Mouse (Mus musculus) left cerebral cortex, adult 2 months (tissue): ENCODE measurements at regions not wholly inside any gene's neighbourhood (a gene's known extent, or its start where the extent isn't known, plus 50 kb on each side); places are given as distances from the start of the nearest gene placed in this dataset.
"Not testable (repeated sequence)": the region's sequence is repeated elsewhere in the genome, so short reads cannot be mapped to it uniquely, and the experiment has no call there.

Experiments
- DNase-seq, 2 experiments: peaks; one replicate each; pipeline ENCODE4 v3.0.0; 2021 to 2022; ENCODE audit warnings: low spot score in 2 of 2, mixed read lengths in 1 of 2; ENCODE audit errors: extremely low spot score in 1 of 2
- H3K27ac ChIP-seq: fragments of 200-600 bp; 2 replicates; pipeline ENCODE4 v1.8.1; 2022
- H3K4me3 ChIP-seq: fragments of 200-600 bp; 2 replicates; pipeline ENCODE4 v1.8.1; 2022
- CTCF ChIP-seq: fragments of 200-600 bp; IDR thresholded peaks from 2 replicates; pipeline ENCODE4 v1.8.1; 2022; ENCODE audit warnings: antibody characterized with exemption, mild to moderate bottlenecking, moderate library complexity
- intact Hi-C: fragments of 180-260 bp; cut with DNase I; formaldehyde crosslinking; loops from one replicate; pipeline ENCODE4 v1.15.1; 2025

GRCm38 (mm10) chr3:21771752-21772298 is 304.6 kb upstream of the Tbl1xr1 start:
- H3K27ac ChIP-seq = no peak overlapping the region
- TF ChIP-seq CTCF = no peak
- peak in 1 of 2 experiments; percentile 15 for DNase-seq
- intact Hi-C loops = no loop called here
- no peak overlapping the region for H3K4me3 ChIP-seq

- TF ChIP-seq CTCF = no peak
- intact Hi-C loops = no loop called here
- no peak for DNase-seq
- Histone ChIP-seq H3K27ac (no peak overlapping the region), H3K4me3 (no peak overlapping the region)
These were observed 302.1 kb upstream of the Tbl1xr1 start for GRCm38 (mm10) chr3:21774172-21774842.

GRCm38 (mm10) chr3:21778789-21779188 is 297.7 kb upstream of the Tbl1xr1 start:
- no peak for TF ChIP-seq CTCF
- H3K27ac ChIP-seq = no peak overlapping the region
- H3K4me3 ChIP-seq = no peak overlapping the region
- intact Hi-C loops = no loop called here
- no peak for DNase-seq

- intact Hi-C loops = no loop called here
These were observed 284.3 kb upstream of the Tbl1xr1 start for GRCm38 (mm10) chr3:21791983-21792631.

GRCm38 (mm10) chr3:21798139-21798538 is 278.3 kb upstream of the Tbl1xr1 start:
- intact Hi-C loops = no loop called here
- H3K27ac ChIP-seq = no peak overlapping the region; the same call in 1 of the 2 replicates
- no peak for DNase-seq
- no peak for TF ChIP-seq CTCF
- H3K4me3 ChIP-seq = no peak overlapping the region

More at GRCm38 (mm10) chr3:21791983-21792631, 284.3 kb upstream of the Tbl1xr1 start:
- DNase-seq = no peak
- Histone ChIP-seq H3K4me3 (no peak overlapping the region), H3K27ac (no peak overlapping the region)
- TF ChIP-seq CTCF = no peak

GRCm38 (mm10) chr3:21803886-21804285 is 272.6 kb upstream of the Tbl1xr1 start:
- H3K4me3 ChIP-seq, H3K27ac ChIP-seq, intact Hi-C loops, DNase-seq: not testable (repeated sequence)

- no peak for TF ChIP-seq CTCF
- intact Hi-C loops = no loop called here
These were observed 269.8 kb upstream of the Tbl1xr1 start for GRCm38 (mm10) chr3:21806494-21807157.

GRCm38 (mm10) chr3:21808539-21808938 is 267.9 kb upstream of the Tbl1xr1 start:
- no peak overlapping the region for H3K27ac ChIP-seq
- intact Hi-C loops = no loop called here
- no peak for DNase-seq
- no peak for TF ChIP-seq CTCF
- no peak overlapping the region for H3K4me3 ChIP-seq

More at GRCm38 (mm10) chr3:21806494-21807157, 269.8 kb upstream of the Tbl1xr1 start:
- H3K4me3 ChIP-seq = no peak overlapping the region
- no peak for DNase-seq
- no peak overlapping the region for H3K27ac ChIP-seq

GRCm38 (mm10) chr3:21809769-21810470 is 266.5 kb upstream of the Tbl1xr1 start:
- no peak overlapping the region for H3K4me3 ChIP-seq
- intact Hi-C loops = no loop called here
- DNase-seq = no peak
- no peak overlapping the region; the same call in 1 of the 2 replicates for H3K27ac ChIP-seq
- no peak for TF ChIP-seq CTCF

- no peak for TF ChIP-seq CTCF
- intact Hi-C loops = no loop called here
- no peak overlapping the region for H3K4me3 ChIP-seq
- no peak overlapping the region for H3K27ac ChIP-seq
- DNase-seq = no peak
These were observed 263.1 kb upstream of the Tbl1xr1 start for GRCm38 (mm10) chr3:21813401-21813800.

- intact Hi-C loops = loop anchor here (5.0 kb wide), 1 partner anchor 260 kb away; the partner anchor contains the start of gene Tbl1xr1
- no peak overlapping the region for H3K4me3 ChIP-seq
- TF ChIP-seq CTCF = no peak
- H3K27ac ChIP-seq = no peak overlapping the region
- DNase-seq = no peak
These were observed 259.2 kb upstream of the Tbl1xr1 start for GRCm38 (mm10) chr3:21816968-21817858.
